Mouse (Mus musculus): ENCODE data around the gene Klrd1. TPM values are rescaled to one million over a fixed set of nuclear protein-coding genes. Genes with fewer than 3 reads are reported as not detected.
"Not testable (repeated sequence)": the region's sequence is repeated elsewhere in the genome, so short reads cannot be mapped to it uniquely, and the experiment has no call there.

Klrd1 gene
- polyA plus RNA-seq, 1 experiment from 2014 or later: not detected

DNA sequence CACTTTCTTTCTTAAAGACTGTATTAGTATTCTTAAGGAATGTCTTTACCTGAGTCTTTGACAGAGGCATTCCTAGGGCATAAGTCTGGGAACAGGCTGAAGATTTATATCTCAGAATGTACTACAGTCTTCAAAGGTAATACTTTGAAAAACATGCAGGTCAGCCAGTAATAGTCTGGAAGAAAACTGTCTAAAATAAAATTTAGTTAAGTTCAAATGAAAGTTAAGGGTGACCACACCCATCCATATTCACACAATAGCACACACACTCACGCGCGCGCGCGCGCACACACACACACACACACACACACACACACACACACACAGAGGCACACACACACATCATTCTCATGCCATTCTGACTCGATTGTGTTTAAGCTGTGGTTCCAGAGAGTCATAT lies 14.0 kb upstream of the Klrd1 start, which contains the start of gene Klre1:
TSS of gene Klre1 (plus strand) at position 301 of the 400 bp plus-strand sequence.
- no peak within 1 kb of the TSS for H3K4me2 ChIP-seq
- H3K27ac ChIP-seq (replicated peaks): no peak within 1 kb of the TSS
- no peaks in the 10 kb centered on the region for H3K36me3 ChIP-seq
- WGBS: 92% methylated on average over 8 of the region's 8 CpGs
- no peak for ATAC-seq (ENCODE audit: low FRiP score, low read depth)
- no peaks in the 10 kb centered on the region for H3K27me3 ChIP-seq
- no peak within 1 kb of the TSS for H3K4me3 ChIP-seq
- no peaks in the 10 kb centered on the region for H3K9me3 ChIP-seq
- H3K9ac ChIP-seq: no peak within 1 kb of the TSS
- no peaks in the 10 kb centered on the region for H3K4me1 ChIP-seq (replicated peaks)

GRCm38 (mm10) chr6:129581274-129581673 lies 10.3 kb upstream of the Klrd1 start:
- Histone ChIP-seq H3K27me3 (no peaks in the 10 kb centered on the region), H3K4me3 (no peak overlapping the region), H3K4me1 (replicated peaks) (no peaks in the 10 kb centered on the region), H3K4me2 (no peak overlapping the region), H3K27ac (replicated peaks) (no peak overlapping the region), H3K9me3 (no peaks in the 10 kb centered on the region), H3K36me3 (no peaks in the 10 kb centered on the region), H3K9ac (no peak overlapping the region)
- WGBS: 63% methylated on average over 4 of the region's 4 CpGs
- ATAC-seq (ENCODE audit: low FRiP score, low read depth): no peak

GRCm38 (mm10) chr6:129581896-129582295 lies 9.7 kb upstream of the Klrd1 start:
- 89% methylated on average over 4 of the region's 4 CpGs for WGBS
- no peak for ATAC-seq (ENCODE audit: low FRiP score, low read depth)
- H3K27me3 ChIP-seq: no peaks in the 10 kb centered on the region

DNA sequence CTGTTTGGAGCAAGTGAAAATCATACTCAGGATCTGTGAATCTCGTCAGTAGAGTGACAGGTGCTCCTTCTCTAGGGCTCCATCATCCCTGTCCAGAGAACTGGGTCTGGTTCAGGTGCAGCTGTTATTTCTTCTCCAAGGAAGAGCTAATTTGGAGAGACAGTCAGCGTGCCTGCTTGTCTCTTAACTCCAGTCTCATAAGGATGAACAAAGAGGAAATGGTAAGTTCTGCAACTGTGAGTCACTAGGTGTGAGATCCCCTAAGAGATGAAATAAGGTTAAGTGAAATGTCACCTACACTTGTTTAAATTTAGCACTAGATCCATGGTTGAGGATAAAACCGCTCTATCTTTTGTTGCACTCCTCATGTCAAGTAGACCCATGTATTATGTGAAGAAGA lies 8.6 kb upstream of the Klrd1 start:
- ATAC-seq (ENCODE audit: low FRiP score, low read depth): no peak
- Histone ChIP-seq H3K4me2 (no peak overlapping the region), H3K27me3 (no peaks in the 10 kb centered on the region), H3K4me3 (no peak overlapping the region), H3K9ac (no peak overlapping the region), H3K4me1 (replicated peaks) (no peaks in the 10 kb centered on the region), H3K36me3 (no peaks in the 10 kb centered on the region), H3K9me3 (no peaks in the 10 kb centered on the region), H3K27ac (replicated peaks) (no peak overlapping the region)
- WGBS: 85% methylated on average over 3 of the region's 3 CpGs

More at GRCm38 (mm10) chr6:129581896-129582295, 9.7 kb upstream of the Klrd1 start:
- Histone ChIP-seq H3K9me3 (no peaks in the 10 kb centered on the region), H3K9ac (no peak overlapping the region), H3K4me2 (no peak overlapping the region), H3K4me3 (no peak overlapping the region), H3K27ac (replicated peaks) (no peak overlapping the region), H3K36me3 (no peaks in the 10 kb centered on the region), H3K4me1 (replicated peaks) (no peaks in the 10 kb centered on the region)

- H3K4me3 ChIP-seq: no peak overlapping the region
- no peak overlapping the region for H3K9ac ChIP-seq
- H3K27ac ChIP-seq (replicated peaks): no peak overlapping the region
- ATAC-seq (ENCODE audit: low FRiP score, low read depth): no peak
- no peaks in the 10 kb centered on the region for H3K27me3 ChIP-seq
- H3K9me3 ChIP-seq: no peaks in the 10 kb centered on the region
- H3K4me2 ChIP-seq: no peak overlapping the region
- no peaks in the 10 kb centered on the region for H3K36me3 ChIP-seq
- no peaks in the 10 kb centered on the region for H3K4me1 ChIP-seq (replicated peaks)
These were observed 16.8 kb downstream of the Klrd1 start for GRCm38 (mm10) chr6:129608372-129608771.

GRCm38 (mm10) chr6:129623735-129624134 lies 32.2 kb downstream of the Klrd1 start, which contains the start of gene Klrk1:
Gene Klrk1 (minus strand): TSS chr6:129623864.
- Histone ChIP-seq H3K36me3 (no peaks in the 10 kb centered on the region), H3K27me3 (no peaks in the 10 kb centered on the region), H3K4me2 (no peak within 1 kb of the TSS), H3K4me3 (no peak within 1 kb of the TSS), H3K9me3 (no peaks in the 10 kb centered on the region), H3K9ac (no peak within 1 kb of the TSS), H3K27ac (replicated peaks) (no peak within 1 kb of the TSS), H3K4me1 (replicated peaks) (no peaks in the 10 kb centered on the region)
- ATAC-seq (ENCODE audit: low FRiP score, low read depth): no peak
- 85% methylated on average over 4 of the region's 4 CpGs for WGBS

GRCm38 (mm10) chr6:129631046-129631445 lies 39.5 kb downstream of the Klrd1 start:
- not testable (repeated sequence) for H3K27ac ChIP-seq (replicated peaks); H3K27me3 ChIP-seq; H3K4me3 ChIP-seq; ATAC-seq (ENCODE audit: low FRiP score, low read depth); H3K4me2 ChIP-seq; H3K4me1 ChIP-seq (replicated peaks); H3K36me3 ChIP-seq; H3K9ac ChIP-seq; H3K9me3 ChIP-seq
- WGBS: 86% methylated on average over 2 of the region's 2 CpGs

DNA sequence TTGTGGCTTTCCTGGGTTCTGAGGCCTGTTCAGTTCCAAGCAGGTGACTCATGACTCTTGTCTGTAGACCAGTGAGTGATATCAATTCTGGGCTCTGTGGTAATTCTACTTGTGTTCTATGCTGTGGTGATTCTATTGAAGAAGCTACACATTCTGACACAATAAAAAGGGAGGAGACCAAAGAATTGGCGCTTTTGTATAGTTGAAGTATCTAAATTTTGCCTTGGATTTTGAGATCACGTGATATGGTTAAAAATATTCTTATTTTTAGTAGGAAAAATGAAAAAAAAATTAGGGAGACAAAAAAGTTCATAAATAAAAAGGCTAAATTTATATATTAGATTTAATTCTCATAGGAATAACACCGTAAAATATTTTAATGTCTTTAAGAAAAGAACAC lies 51.7 kb downstream of the Klrd1 start, which contains the start of gene Klrc3:
TSS of gene Klrc3 (minus strand) at position 101 of the 400 bp plus-strand sequence.
- 86% methylated on average over 3 of the region's 3 CpGs for WGBS
- not testable (repeated sequence) for ATAC-seq (ENCODE audit: low FRiP score, low read depth)

DNA sequence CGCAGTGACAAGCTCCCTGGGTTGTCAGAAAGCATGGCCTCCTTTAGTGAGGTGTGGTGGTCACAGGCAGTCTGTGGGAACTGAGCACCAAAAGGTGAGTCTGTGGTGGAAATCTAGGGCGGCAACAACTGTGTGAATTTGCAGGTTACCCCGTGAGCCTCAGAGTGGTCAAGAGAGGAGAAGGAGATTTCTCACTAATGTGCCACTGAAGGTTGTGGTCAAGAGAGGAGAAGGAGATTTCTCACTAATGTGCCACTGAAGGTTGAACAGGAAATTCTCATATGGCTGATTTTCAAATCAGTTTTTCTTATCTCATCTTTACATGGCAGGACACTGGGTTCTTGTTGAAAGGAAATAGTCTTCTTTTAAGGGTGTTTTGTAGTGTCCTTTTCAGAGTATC lies 52.5 kb downstream of the Klrd1 start:
- not testable (repeated sequence) for H3K27ac ChIP-seq (replicated peaks); H3K9ac ChIP-seq; H3K4me1 ChIP-seq (replicated peaks); H3K4me2 ChIP-seq; H3K27me3 ChIP-seq; ATAC-seq (ENCODE audit: low FRiP score, low read depth); H3K9me3 ChIP-seq; H3K4me3 ChIP-seq; H3K36me3 ChIP-seq
- 100% methylated on average over 1 of the region's 3 CpGs for WGBS

More for the DNA sequence above, 51.7 kb downstream of the Klrd1 start, which contains the start of gene Klrc3:
- H3K4me1 ChIP-seq (replicated peaks); H3K27me3 ChIP-seq; H3K4me2 ChIP-seq; H3K27ac ChIP-seq (replicated peaks); H3K4me3 ChIP-seq; H3K9me3 ChIP-seq; H3K9ac ChIP-seq; H3K36me3 ChIP-seq: not testable (repeated sequence)

Other genes with a start within 250 kb of the Klrd1 start
- gene Clec12a, start 249.1 kb upstream of the Klrd1 start, polyA plus RNA-seq (2015; fragmentation: Nextera tagmentation; extraction: Ambion mirVana): 0.32 and 0.46 TPM in 2 replicates
- gene Clec12b, start 205.9 kb upstream of the Klrd1 start, polyA plus RNA-seq (2015; fragmentation: Nextera tagmentation; extraction: Ambion mirVana): 0.26 and 0.71 TPM in 2 replicates
- gene Clec1b, start 194.5 kb upstream of the Klrd1 start, polyA plus RNA-seq (2015; fragmentation: Nextera tagmentation; extraction: Ambion mirVana): 1.0 and 1.2 TPM in 2 replicates
- gene Clec9a, start 182.9 kb upstream of the Klrd1 start, polyA plus RNA-seq (2015; fragmentation: Nextera tagmentation; extraction: Ambion mirVana): 0.13 and 0.16 TPM in 2 replicates
- gene Clec1a, start 139.8 kb upstream of the Klrd1 start, polyA plus RNA-seq (2015; fragmentation: Nextera tagmentation; extraction: Ambion mirVana): 1.9 and 2.2 TPM in 2 replicates
- gene Olr1, start 84.6 kb upstream of the Klrd1 start, polyA plus RNA-seq (2015; fragmentation: Nextera tagmentation; extraction: Ambion mirVana): not detected in 2 replicates
- gene Tmem52b, start 79.2 kb upstream of the Klrd1 start, polyA plus RNA-seq (2015; fragmentation: Nextera tagmentation; extraction: Ambion mirVana): not detected in 2 replicates
- 209 and 213 TPM in 2 replicates for gene Gabarapl1, start 58.6 kb upstream of the Klrd1 start, polyA plus RNA-seq (2015; fragmentation: Nextera tagmentation; extraction: Ambion mirVana)
- gene Klre1, start 13.9 kb upstream of the Klrd1 start, polyA plus RNA-seq (2015; fragmentation: Nextera tagmentation; extraction: Ambion mirVana): 0.16 TPM in 1 of 2 replicates, not detected in the other
- gene Klrk1, start 32.1 kb downstream of the Klrd1 start, polyA plus RNA-seq (2015; fragmentation: Nextera tagmentation; extraction: Ambion mirVana): 0.30 and 0.42 TPM in 2 replicates
- gene Klrc3, start 51.6 kb downstream of the Klrd1 start, polyA plus RNA-seq (2015; fragmentation: Nextera tagmentation; extraction: Ambion mirVana): not detected in 2 replicates
- gene Klrc2, start 68.9 kb downstream of the Klrd1 start, polyA plus RNA-seq (2015; fragmentation: Nextera tagmentation; extraction: Ambion mirVana): not detected in 2 replicates
- gene Klrc1, start 87.2 kb downstream of the Klrd1 start, polyA plus RNA-seq (2015; fragmentation: Nextera tagmentation; extraction: Ambion mirVana): not detected in 2 replicates
- gene Klri1, start 125.3 kb downstream of the Klrd1 start, polyA plus RNA-seq (2015; fragmentation: Nextera tagmentation; extraction: Ambion mirVana): 0.20 and 0.31 TPM in 2 replicates
- gene Klri2, start 148.7 kb downstream of the Klrd1 start, polyA plus RNA-seq (2015; fragmentation: Nextera tagmentation; extraction: Ambion mirVana): not detected in 2 replicates
- not detected in 2 replicates for gene Gm156, start 192.5 kb downstream of the Klrd1 start, polyA plus RNA-seq (2015; fragmentation: Nextera tagmentation; extraction: Ambion mirVana)

All from hindbrain, embryonic 15.5 days (tissue).